Mouse (Mus musculus) common myeloid progenitor, adult 5-6 weeks (primary cell): ENCODE measurements around the gene Mapkapk2. TPM values are rescaled to one million over a fixed set of nuclear protein-coding genes. Genes with fewer than 3 reads are reported as not detected.

Experiments used
- ATAC-seq: replicated peaks from 2 replicates; pipeline ENCODE4 v1.8.0; 2016; ENCODE audit warnings: low read depth, mild to moderate bottlenecking, moderate TSS enrichment, inconsistent platforms; ENCODE audit not compliant: poor library complexity, severe bottlenecking
- total RNA-seq: library from RNA; stranded (forward); fragments of 200-1000, 187-1606 nt; gene quantifications from 2 replicates; pipeline ENCODE4 v1.2.3, GENCODE M21; 2017

The Mapkapk2 gene
- total RNA-seq, 1 experiment from 2014 or later, result 124 TPM

GRCm38 (mm10) chr1:131085272-131085671, 12.4 kb downstream of the Mapkapk2 start:
- no peak for ATAC-seq

DNA sequence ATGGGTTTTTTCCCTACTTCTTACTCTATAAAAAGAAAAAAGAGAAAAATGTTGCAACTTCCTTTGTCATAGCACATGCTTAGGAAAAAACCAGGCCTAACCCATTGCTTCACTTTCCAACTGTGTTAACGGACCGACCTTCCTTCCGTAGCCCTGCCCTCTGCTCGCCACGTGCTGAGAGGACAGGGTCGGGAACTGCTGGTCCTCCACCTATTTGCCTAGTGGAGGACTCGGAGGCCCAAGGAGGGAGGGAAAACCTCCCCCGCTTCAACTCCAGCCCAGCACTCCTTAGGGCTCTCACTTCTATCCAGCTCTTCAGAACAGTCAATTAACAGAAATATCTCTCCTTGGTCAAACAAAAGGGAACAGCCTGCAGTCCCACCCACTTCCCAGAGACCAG, 13.3 kb downstream of the Mapkapk2 start:
- peak; percentile 73 for ATAC-seq

GRCm38 (mm10) chr1:131083609-131084008, 14.0 kb downstream of the Mapkapk2 start:
- ATAC-seq, result no peak

DNA sequence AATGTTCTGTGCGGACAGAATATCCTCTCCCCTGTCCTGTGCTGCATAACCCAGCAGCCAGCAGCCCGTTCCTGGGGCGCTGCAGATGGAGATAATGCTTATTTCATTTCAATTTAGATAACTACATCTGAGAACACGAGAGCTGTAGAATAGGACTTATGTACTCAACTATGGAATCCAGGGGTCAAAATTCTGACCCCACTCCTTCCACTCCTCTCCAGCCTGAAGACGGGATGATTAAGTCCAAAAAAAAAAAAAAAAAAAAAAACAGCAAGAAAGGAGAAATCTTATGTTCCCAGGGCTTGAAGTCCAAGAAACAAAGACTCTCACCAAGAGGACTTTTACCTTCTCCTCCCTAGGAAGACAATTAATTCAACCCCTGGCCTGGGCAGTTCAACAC, 14.5 kb downstream of the Mapkapk2 start:
- ATAC-seq, result no peak

DNA sequence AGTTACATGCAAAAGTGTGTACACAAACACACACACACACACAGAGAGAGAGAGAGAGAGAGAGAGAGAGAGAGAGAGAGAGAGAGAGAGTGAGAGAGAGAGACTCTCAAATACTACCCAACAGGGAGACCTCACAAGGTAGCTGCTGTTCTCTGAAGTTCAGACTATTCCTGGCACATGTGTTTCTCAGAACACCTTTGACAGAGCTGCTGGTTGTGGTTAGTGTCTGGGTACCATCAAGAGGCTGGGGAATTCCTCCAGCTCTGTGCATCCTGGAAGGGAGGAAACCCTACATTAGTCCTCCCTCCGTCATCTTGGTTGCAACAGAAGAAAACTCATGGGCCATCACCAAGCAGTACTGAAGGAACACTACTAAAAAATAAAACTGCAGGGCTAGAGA, 16.9 kb downstream of the Mapkapk2 start:
- ATAC-seq, result no peak

- ATAC-seq, result peak; percentile 30; the same call in 1 of the 2 replicates
Observed at GRCm38 (mm10) chr1:131079762-131080161, 17.9 kb downstream of the Mapkapk2 start.

GRCm38 (mm10) chr1:131078761-131079330, 18.8 kb downstream of the Mapkapk2 start:
- ATAC-seq, result no peak

- no peak for ATAC-seq
Observed at GRCm38 (mm10) chr1:131075098-131075791, 22.4 kb downstream of the Mapkapk2 start.

GRCm38 (mm10) chr1:131074524-131074938, 23.1 kb downstream of the Mapkapk2 start:
- ATAC-seq, result peak; percentile 53

- ATAC-seq, result no peak
Observed at GRCm38 (mm10) chr1:131072376-131072990, 25.1 kb downstream of the Mapkapk2 start.

GRCm38 (mm10) chr1:131069010-131069409, 28.6 kb downstream of the Mapkapk2 start:
- no peak for ATAC-seq

GRCm38 (mm10) chr1:131068011-131068727, 29.5 kb downstream of the Mapkapk2 start:
- ATAC-seq, result peak; percentile 85

DNA sequence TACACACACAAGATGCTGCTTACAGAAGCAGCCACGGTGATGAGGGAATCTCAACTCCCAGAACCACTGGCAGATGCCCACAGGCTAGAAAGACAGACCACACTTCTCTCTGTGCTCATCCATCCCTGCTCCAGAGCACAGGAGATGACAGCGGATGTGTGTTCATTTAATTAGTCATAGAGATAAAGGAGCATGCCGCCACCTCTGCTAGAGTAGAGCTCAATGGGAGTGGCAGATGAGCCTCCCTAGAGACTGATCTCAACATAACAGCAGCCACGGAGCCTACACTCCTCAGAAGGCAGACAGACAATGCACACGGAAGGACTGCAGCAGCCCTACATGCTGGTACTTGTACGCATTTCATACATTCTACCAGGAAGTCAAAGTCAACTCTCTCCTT, 33.4 kb downstream of the Mapkapk2 start:
- ATAC-seq, result no peak

DNA sequence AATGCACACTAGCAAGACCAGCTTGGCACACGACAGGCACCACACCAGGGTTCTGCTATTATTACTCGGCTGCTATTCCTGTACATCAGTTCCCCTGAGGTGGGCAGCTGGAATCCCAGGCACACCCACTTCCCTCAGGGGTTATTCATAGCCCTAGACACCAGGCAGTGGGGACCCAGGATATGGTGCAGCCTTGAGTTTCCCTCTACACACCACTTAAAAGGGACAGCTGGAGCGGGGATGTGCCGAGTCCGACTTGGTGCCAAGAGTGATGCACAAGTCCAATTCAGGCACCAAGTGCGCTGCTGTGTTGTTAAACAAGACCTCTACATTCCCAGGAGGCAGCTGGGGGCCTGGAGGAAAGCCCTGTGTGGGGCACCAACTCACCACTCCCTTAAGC, 34.8 kb downstream of the Mapkapk2 start:
- no peak for ATAC-seq

DNA sequence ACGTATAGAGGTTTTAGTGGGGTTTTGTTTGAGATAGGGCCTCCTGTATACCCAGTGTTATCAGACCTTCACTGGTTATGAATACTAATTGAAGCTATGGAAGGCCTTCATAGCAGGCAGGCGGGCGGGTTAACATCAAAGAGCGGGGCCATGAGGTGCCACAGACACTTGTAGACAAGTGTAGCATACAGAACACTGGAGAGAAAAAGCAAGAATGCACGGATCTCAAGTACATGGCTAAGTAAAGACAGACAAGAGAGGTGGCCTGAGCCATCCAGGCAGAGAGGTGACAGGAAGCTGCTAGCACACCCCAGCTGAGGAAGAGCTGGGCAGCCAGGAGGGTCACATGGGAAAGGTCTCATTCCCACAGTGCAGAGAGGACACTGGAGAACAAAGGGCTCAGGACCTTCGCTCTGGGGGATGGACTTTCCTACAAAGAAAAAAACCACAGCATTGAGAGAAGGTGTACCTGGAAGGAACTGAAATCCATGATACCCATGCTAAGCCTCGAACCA, 35.8 kb downstream of the Mapkapk2 start:
- no peak for ATAC-seq

DNA sequence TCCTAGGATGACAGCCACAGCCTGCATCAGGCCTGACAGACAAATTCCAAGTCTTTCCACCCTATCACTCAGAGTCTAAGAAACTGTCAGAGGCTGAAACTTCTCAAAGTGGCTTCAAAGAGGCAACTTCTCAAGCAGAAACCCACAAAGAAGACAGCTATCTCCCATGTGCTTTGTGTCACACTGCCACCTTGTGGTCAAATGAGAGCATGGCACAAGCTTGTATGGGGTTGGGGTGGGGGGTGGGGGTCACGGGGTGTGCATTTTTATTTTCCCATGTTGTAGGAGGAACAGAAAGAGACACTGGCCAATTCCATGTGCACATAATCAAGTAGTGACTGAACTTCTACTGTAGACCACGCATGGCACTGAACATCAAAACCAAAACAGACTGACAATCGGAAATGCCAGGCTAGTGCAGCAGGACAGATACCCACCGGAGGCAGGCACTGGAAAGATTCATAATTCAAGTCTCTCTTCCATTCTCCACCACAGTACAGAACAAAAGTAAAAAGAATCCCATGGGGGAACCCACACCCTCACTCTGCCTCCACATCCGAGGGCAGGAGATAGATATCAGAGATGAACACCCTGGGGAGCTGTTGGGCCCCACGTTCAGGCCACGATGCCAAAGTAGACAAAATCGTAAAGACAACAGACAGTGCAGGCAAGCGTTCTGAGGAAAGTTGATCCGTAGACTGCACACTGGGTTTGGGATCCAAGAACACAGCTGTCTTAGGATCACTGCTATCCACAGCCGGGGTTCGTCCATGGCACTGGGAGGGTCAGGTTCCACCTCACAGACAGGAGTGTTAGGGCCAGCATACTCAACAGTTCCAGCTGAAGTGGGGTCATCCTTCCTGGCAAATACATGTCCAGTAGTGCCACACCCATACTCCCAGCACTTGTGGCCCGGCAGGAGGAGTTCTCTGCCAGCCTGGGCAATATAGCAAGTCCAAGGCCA, 37.1 kb downstream of the Mapkapk2 start:
- peak; percentile 51 for ATAC-seq

GRCm38 (mm10) chr1:131059841-131060240, 37.8 kb downstream of the Mapkapk2 start:
- ATAC-seq, result no peak

GRCm38 (mm10) chr1:131059411-131059810, 38.2 kb downstream of the Mapkapk2 start:
- no peak for ATAC-seq

GRCm38 (mm10) chr1:131058431-131058830, 39.2 kb downstream of the Mapkapk2 start:
- no peak for ATAC-seq
